Mouse (Mus musculus): ENCODE results near the gene Sowahc.

The Sowahc gene

DNA sequence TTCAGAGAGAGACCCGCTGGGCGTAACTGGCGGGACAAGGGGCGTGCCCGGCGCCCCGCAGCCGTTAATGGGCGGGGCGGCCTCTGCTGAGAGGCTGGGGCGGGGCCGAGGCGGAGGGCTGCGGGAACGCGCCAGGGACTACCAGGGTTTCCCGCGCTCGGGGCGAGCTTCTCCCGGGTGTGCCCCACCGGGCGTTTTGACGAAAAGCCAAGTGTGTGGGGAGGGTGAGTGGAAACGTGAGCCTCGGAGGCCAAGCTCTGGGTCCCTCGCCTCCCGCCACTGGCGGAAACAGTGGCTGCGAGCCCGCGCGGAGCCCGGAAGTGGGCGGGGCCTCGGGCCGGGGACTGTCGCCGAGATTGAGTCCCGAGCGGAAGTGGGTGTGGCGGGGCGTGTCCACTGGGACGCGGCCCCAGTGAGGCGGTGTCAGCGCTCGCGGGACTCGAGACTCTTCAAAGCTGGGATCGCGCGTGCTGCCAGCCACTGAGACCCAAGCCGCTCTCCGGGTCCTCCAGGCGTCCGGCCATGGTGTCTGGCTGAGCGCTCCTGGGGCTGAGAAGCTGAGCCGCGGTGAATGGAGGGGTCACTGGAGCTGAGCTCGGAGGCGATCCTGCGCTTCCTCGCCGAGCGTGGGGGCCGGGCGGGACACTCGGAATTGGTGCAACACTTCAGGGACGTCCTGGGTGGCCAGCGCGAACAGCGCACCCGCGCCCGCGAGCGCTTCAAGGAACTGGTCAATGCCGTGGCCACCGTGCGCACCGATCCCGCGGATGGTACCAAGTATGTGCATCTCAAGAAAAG is at the start of gene Sowahc, which contains the start of gene Sept10:
Gene Sowahc, plus strand, starts transcription at position 481 of the 798 bp plus-strand sequence.
Gene Sept10, minus strand, starts transcription at position 375 of the 798 bp plus-strand sequence.
- peak; percentile 98 to 99 for DNase-seq

GRCm38 (mm10) chr10:59172539-59172938 is 49.2 kb upstream of the Sowahc start:
- DNase-seq: no peak

- no peak for DNase-seq
Observed at GRCm38 (mm10) chr10:59179620-59180019, 42.1 kb upstream of the Sowahc start.

- DNase-seq: peak in 1 of 2 experiments; percentile 28
Observed at GRCm38 (mm10) chr10:59182306-59182705, 39.4 kb upstream of the Sowahc start.

GRCm38 (mm10) chr10:59194891-59195290 is 26.9 kb upstream of the Sowahc start:
- no peak for DNase-seq

GRCm38 (mm10) chr10:59196763-59197162 is 25.0 kb upstream of the Sowahc start:
- no peak for DNase-seq

GRCm38 (mm10) chr10:59200011-59200410 is 21.7 kb upstream of the Sowahc start:
- DNase-seq: no peak

GRCm38 (mm10) chr10:59220824-59221472 is 805 bp upstream of the Sowahc start:
- peak in 1 of 2 experiments; percentile 16 for DNase-seq

DNA sequence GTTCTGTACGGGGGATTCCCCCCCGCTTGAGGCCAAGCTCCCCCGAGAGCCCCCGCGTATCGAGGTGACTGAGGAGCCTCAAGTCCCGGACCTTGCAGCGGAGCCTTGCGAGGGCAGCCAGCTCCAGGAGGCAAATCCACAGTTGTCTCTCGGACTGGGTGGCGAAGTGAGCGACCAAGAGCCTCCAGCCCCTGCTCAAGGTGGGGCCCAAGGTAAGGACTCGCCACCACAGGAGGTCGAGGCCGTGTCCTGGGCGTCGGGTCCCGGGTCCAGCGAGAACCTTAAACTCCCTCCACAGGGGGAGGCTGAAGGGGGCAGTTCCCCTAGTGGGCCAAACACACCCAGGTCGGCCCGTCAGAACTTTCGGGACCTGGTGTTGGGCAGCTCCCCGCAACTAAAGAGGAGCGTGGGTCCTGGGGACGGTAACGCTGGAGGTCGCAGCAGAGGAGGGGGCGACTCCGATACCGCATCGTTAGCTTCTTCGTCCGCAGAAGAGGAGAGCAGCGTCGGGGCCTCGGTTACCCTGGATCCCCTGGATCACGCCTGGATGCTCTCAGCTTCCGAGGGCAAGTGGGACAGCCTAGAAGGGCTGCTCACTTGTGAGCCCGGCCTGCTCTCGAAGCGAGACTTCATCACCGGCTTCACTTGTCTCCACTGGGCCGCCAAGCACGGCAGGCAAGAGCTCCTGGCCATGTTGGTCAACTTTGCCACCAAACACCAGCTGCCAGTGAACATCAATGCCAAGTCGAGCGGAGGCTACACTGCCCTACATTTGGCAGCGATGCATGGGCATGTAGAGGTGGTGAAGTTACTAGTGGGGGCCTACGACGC is 733 bp downstream of the Sowahc start:
- DNase-seq: peak; percentile 20 to 60

- no peak for DNase-seq
Observed at GRCm38 (mm10) chr10:59223301-59223700, 1.5 kb downstream of the Sowahc start.

GRCm38 (mm10) chr10:59223890-59224289 is 2.1 kb downstream of the Sowahc start:
- no peak for DNase-seq

DNA sequence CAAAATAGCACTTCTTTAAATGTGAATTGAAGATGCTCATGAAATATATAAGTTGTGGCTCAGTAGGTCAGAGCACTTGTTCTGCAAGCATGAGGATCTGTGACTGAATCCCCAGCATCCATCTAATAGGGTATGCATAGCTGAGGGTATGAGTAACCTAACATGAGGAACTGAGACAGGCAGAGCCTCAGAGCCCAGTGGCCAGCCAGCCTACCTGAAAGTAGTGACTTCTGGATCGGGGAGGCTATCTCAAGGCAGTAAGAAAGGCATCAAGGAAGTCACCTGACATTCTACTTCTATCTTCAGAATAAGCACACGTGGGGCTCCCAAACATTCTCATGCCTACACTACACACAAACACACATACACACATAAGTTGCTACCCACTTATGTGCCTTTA is 3.4 kb downstream of the Sowahc start:
- DNase-seq: no peak

DNA sequence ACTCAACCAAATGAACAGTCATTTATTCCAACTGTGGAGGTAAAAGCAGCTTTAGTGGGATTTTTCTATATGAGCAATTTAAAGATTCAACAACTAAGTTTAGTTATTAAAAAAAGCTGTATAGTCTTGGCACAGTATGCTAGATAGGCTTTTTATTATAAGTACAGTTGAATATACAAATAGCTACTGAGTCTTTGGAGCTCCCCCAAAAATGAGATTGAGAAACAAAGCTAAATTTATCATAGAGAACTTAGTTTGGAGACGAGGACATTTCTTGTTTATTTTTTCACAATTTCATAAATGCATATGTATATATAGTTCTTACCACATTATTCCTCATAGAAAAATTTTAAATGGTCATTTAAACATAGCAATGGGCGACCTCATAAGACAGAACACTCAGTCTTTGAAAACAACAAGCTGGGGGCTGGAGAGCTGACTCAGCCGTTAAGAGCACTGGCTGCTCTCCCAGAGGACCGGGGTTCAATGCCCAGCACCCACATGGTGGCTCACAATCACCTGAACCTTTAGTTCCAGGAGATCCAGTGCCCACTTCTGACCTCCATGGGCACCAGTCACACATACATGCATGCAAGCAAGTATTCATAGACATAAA is 7.6 kb downstream of the Sowahc start:
- no peak for DNase-seq

GRCm38 (mm10) chr10:59235227-59235626 is 13.5 kb downstream of the Sowahc start:
- DNase-seq: no peak

DNA sequence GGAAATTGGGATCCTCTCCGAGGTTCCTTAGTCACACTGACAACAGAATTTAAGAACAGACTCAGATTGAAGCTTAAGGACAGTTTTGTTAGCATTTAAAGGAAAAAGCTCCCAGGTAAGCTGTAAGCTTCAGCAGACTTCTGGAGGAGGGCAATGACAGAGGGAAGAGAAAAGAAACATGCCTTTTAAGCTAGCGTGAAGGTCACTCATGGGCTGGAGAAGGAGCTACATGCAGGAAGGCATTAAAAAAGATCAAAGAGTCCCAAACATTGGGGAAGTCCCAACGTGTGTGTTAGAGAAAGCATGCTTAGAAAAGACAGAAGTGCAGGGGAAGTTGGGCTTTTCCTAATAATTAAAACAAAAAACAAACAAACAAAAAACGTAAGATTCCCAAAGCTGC is 14.1 kb downstream of the Sowahc start:
- DNase-seq: no peak

DNA sequence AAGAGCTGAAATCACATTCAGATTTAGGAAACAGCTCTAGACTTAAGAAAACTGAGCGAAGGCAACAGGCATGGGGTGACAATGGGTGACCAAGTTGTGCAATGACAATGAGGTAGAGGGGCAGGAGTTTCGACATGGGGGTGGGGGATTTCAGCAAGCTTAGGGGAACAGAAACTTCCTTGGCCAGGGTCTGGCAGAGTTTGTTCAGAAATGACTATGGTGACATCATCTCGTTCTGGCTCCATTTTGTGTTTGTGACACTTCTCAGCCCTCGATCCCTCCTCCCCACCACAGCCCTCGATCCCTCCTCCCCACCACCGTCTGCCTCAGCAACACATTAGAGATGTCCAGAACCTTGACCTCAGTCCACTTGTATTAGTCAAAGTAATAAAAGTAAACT is 14.7 kb downstream of the Sowahc start:
- no peak for DNase-seq

DNA sequence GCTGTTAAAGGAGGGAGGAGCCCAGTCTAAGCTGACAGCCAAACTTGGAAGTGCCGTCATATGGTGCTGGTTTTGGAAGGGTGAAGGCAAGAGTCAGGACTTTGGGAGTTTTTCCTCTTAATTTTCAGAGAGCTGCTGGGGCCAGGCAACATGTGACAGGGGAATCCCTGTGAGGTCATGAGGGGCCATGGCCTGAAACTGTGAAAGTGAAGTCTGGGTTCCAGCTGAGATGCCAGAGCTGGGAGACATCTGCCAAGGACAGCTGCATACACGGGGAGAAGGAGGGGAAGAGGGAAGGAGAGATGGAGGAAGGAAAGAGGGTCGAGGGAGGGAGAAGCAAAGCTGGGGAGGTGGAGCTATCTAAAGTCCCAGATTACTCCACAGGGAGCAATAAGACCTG is 16.0 kb downstream of the Sowahc start:
- no peak for DNase-seq

GRCm38 (mm10) chr10:59241141-59241541 is 19.4 kb downstream of the Sowahc start:
- DNase-seq: peak; percentile 75 to 77

DNA sequence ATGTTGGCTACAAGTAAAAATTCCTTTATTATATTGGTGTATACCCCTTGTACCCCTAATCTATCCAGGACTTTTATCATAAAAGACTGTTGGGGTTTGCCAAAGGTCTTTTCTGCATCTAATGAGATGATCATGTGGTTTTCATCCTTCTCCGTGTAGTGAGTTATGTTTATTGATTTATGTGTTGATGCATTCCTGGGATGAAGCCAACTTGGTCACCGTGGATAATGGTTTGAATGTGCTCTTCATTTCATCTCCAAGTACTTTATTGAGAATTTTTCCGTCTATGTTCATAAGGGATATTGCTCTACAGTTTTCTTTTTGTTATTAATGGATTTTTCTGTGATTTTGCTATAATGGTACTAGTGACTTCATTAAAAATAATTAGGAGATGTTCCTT is 27.8 kb downstream of the Sowahc start:
- no peak for DNase-seq

GRCm38 (mm10) chr10:59250679-59251078 is 28.9 kb downstream of the Sowahc start:
- no peak for DNase-seq

DNA sequence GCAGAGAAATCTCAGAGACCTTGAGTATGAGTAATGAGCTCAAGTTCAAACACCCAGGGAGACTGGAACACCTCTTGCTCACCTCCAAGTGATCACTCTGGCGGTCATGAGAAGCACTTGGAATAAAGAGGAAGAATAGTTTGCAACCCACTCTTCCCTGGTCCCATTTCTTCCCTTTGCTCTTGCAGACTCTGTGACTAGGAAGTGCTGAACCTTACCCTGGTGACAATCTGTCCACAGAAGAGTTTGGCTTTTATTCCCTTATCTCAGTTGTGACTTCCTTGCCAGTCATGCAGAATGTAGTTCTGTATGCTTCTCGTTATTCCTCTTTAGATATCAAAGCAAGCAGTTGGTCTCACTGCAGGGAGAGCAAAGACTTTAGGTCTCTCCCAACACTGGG is 30.2 kb downstream of the Sowahc start:
- DNase-seq: no peak

DNA sequence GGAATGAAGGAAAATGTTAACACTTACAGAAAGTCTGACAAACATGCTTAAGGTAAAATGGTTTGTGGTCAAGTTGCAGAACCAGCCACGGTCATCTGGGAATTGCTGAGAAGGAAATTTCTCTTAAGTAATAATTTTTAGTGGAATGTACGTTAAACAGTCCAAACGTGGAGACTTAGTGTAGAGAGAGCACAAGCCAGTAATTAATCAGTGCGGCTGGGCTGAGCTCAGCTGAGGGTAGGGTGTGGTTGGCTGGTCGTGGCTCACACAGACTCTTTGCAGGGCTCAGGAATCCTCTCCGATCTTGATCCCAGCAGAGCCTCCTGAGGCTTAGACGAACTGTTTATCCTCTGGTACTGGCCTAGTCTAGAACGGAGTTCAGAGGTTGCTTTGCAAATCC is 30.6 kb downstream of the Sowahc start:
- no peak for DNase-seq

- DNase-seq: no peak
Observed at GRCm38 (mm10) chr10:59253541-59254079, 31.9 kb downstream of the Sowahc start.
